Mouse (Mus musculus): ENCODE measurements around the gene Kcnip3.

The Kcnip3 gene

DNA sequence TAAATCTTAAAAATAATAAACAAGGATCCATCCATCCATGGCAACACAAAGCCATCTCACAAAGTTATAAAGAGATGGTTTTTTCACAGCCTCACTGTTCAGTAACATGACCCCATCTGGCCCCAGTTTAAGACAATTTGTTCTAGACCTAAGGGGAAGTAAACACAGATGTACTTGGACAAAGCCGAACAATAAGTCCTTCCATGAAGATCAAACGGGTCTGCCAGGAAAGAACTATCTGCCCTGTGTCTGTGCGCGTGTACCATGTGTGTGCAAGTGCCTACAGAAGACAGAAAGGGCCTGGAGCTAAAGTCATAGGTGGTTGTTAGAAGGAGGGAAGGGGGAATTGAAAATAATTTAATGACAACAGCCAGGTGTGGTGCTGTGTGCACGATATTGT, 51.7 kb downstream of the Kcnip3 start:
- peak; percentile 20 for DNase-seq

GRCm38 (mm10) chr2:127462314-127462713, 59.6 kb downstream of the Kcnip3 start:
- DNase-seq: peak; percentile 72

- DNase-seq: no peak
Measured at GRCm38 (mm10) chr2:127461351-127461750, 60.5 kb downstream of the Kcnip3 start.

DNA sequence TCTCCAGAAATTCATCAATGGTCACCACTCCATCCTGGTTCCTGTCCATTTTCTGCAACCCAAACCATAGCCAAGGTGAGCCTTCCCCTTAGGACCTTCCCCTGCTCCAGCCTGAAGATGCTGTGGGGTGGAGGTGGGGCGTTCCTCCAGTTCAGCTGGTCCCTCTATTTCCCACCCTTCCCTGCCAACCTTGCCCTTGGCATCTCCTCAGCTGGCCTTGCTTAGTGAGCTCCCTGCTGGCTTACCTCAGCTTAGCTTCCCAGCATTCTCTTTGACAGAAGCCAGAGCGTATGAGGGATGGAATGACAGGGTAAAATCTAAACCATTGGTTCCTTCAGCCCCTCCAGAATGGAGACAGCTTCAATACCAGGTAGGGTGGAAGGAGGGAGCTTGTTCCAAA, 62.6 kb downstream of the Kcnip3 start:
- no peak for DNase-seq

DNA sequence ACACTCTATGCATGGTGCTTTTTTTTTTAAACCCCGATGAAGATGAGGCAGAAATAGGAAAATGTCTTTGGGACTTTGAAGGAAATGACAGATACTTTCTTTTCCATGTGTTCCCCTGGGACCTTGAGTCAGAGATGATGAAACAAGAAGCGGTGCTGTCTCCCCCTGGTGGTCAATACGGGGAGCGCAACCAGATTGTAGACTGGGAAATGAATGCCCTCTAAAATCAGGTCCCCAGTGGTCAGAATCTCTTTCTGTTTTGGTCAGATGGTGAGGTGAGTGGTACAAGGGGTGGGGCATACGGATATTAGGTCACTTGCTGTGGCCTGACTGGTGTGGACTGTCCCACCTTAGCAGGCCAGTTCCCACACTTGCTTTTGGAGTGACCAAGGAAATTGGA, 68.1 kb downstream of the Kcnip3 start:
- DNase-seq: peak; percentile 88

- DNase-seq: no peak
Measured at GRCm38 (mm10) chr2:127453141-127453540, 68.8 kb downstream of the Kcnip3 start.

DNA sequence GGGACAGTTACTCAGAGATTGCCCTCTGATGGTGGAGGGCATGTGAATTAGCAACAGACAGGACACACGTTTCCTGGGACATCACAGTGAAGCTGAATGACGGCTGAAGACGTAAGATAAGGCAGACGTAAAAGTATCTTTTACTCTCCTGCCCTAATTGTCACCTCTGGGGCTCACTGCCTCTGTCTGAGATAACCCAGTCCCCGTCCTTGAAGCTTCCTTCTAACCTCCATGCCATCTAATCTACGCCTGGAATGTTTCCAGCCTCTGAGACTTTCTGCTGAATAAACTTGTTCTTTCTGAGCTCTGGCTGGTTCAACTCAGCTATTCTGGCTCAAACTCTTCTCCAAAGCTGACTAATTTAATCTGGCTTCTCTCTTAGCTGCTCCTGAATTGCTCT, 70.1 kb downstream of the Kcnip3 start:
- DNase-seq: no peak

- no peak for DNase-seq
Measured at GRCm38 (mm10) chr2:127449691-127450090, 72.2 kb downstream of the Kcnip3 start.

GRCm38 (mm10) chr2:127446847-127447246, 75.0 kb downstream of the Kcnip3 start:
- DNase-seq: no peak

DNA sequence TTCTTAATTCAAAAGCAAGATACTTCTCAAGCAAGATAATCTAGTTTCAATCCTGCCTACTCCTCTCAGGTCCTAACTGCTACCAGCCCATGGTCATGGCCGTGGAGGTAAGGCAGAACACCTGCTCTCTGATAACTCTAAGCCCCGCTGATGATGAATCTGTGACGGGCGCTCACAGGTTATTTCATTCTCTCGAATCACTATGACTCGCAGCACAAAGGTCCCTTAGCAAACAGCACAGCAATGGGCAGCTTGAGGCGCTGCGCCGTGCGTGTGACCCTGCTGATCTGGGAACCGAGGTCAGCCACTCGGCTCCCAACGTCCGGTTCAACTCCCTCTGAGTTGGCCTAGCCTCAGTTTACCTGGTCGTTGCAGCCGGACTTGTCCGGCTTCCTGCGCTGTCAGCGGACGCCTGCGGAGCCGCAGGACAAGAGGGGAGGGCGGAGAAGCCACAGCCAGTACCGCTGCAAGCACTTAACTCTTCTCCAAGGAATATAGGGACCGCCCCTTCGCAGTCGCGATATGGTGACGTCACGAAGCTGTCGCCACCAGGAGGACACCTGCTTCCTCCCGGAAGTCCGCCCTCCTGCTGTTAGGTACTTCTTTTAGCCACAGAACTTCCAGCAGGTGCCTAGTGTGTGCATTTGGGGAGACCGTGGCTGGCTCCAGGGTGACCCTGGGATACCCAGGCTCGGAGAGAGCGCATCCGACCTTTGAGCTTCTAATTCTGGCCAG, 77.7 kb downstream of the Kcnip3 start, which contains the start of gene Fahd2a:
Fahd2a (minus strand) TSS at position 511 of the 735 bp plus-strand sequence.
- DNase-seq: peak; percentile 93

GRCm38 (mm10) chr2:127437697-127438096, 84.2 kb downstream of the Kcnip3 start:
- no peak for DNase-seq

DNA sequence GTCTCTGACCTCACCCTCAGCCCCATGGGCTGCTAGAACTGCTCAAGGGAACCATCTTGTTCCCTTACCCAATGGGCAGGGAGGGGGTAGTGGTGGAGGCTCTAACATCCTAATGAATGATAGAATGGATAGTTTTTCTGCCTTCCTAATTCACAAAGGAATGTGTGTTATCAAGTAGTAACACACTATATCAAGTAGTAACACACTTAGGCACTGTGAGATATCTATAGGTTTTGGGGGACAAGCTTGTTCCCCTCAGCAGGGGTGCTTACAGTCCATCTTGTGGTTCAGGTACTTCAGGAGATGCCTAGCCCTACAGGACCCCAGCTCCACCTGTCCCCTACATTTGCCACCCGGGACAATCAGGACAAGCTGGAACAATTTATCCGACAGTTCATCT, 86.3 kb downstream of the Kcnip3 start:
- no peak for DNase-seq

DNA sequence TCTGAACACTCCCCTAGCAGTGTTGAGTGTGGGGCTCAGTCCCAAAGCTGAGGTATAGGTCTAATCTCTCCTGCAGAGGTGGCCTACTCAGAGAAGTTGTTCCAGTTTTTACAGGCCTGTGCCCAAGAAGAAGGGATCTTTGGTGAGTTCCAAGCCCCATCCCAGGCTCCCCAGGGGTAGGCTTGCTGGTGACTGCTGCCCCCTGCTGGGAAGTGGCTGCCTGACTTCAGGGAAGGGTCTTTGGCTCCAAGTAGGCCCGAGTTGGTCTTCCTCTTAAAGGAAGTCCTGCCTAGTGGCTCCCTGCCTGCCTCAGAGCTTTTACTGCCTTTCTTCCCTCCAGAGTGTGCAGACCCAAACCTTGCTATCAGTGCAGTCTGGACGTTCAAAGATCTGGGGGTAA, 86.8 kb downstream of the Kcnip3 start:
- peak; percentile 12 for DNase-seq

DNA sequence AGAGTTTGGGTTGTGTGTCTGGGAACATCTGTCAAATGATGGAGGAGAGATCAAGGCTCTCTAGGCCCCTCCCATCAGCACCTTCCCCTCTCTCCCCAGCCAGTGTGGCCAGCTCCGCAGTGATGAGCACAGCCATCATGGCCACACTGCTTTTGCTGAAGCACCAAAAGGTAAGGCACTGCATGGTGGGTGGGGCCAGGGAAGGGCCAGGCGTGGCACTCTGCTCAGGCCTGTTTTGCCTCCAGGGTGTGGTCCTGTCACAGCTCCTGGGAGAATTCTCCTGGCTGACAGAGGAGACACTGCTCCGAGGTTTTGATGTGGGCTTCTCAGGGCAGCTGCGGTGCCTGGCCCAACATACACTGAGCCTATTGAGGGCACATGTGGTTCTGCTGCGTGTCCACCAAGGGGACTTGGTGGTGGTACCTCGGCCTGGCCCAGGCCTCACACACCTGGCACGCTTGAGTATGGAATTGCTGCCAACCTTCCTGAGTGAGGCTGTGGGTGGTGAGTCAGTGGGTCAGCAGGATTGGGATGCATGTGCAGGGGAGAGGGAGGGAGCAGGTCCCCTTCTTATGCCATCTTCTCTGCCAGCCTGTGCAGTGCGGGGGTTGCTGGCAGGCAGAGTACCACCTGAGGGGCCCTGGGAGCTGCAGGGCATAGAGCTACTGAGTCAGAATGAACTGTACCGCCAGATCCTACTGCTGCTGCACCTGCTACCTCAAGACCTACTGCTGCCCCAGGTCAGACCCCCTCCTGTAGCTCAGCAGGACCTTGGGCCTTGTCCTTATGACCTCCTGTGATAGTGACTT, 88.2 kb downstream of the Kcnip3 start:
- no peak for DNase-seq

- DNase-seq: peak; percentile 57
Measured at GRCm38 (mm10) chr2:127430238-127430637, 91.7 kb downstream of the Kcnip3 start.

DNA sequence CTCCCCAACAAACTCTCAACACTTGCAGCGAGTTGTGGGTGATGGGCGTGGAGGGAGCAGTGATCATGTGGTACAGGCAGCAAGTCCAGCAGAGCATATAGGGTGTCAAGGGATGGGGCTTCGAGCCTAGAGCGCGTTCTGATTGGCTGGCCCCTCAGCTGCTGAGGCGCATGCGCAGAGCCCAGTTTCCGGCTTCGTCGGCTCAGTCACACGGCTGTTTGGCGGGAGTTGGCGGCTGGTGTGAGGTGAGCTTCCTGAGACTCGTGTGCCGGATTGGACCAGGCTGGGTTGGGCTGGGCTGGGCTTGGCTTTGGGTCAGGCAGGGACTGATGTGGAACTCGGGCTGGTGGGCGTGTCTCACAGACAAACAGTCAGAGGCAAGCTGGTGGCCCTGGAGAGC, 96.9 kb downstream of the Kcnip3 start, which contains the start of gene Gpat2:
Gpat2 (plus strand) TSS at position 223 of the 400 bp plus-strand sequence.
- no peak for DNase-seq

GRCm38 (mm10) chr2:127418266-127418970, 103.5 kb downstream of the Kcnip3 start:
- DNase-seq: no peak

- DNase-seq: no peak
Measured at GRCm38 (mm10) chr2:127416706-127417105, 105.2 kb downstream of the Kcnip3 start.

GRCm38 (mm10) chr2:127415806-127416205, 106.1 kb downstream of the Kcnip3 start:
- no peak for DNase-seq

DNA sequence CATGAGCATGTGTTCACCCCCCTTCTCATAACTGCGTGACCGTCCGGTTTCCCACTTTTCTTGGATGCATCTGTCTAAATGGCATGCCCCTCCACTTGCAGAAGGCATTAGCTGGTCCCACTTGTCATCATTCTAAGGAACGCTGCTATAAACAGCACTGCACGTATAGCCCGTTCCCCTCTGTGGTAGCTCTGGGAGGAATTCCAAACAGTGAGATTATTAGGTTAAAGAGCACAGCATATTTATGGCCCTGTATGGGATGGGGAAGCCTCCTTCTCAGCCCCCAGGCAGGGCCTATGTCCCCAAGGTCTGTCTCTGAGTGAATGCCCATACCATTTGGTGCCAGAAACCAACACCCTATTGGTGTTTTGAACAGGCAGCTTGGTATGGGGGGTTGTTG, 110.8 kb downstream of the Kcnip3 start:
- DNase-seq: no peak
